Mouse (Mus musculus): ENCODE data around the gene Sf3b6. TPM values are rescaled to one million over a fixed set of nuclear protein-coding genes. Genes with fewer than 3 reads are reported as not detected.
"Not testable (repeated sequence)": the region's sequence is repeated elsewhere in the genome, so short reads cannot be mapped to it uniquely, and the experiment has no call there.

Sf3b6 gene
- not detected in 2 replicates for polyA plus RNA-seq (2012; ENCODE audit: insufficient read depth, insufficient read length, low replicate concordance, missing spikeins)

DNA sequence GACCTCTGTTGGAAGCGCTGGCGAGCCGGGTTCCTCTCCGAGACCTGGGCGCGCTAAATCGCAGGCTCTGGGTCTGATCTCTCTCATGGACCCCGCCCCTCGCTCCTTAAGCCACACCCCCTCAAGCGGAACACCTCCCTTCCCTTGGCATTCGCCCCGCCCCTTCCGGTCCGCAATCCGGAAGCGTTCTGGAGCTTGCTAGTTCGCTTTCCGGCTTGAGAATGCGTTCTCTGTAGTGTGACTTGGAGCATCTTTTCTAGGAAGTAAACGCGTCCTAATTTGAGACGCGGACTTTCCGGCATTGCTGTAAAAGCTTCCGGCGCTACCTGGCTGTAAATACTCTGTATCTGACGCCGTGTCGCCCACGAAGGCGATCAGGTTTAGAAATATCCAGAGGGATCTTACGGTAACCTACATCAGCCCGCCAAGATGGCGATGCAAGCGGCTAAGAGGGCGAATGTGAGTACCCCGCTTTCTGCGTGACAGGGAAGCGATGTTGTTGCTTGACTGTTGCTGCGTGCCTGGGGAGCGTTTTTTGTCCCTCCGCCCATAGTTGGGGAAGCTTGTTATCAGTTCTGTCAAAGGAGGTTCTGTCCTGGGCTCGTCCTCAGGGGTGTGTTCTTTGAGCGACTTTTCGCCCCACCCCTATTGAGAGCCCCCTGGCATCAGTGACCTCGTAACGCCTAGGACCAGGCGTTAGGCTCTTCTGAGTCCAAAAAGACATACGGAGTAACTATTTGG is at the start of gene Sf3b6:
Sf3b6 (plus strand) TSS at position 184 of the 741 bp plus-strand sequence.
- Histone ChIP-seq H3K27ac (ENCODE audit: insufficient read depth, low read depth, low read length) (peak within 1 kb of the TSS; percentile 40; the same call in 1 of the 2 replicates), H3K4me3 (ENCODE audit: insufficient read depth, low read depth, low read length) (peak within 1 kb of the TSS; percentile 97), H3K4me1 (ENCODE audit: control insufficient read depth, insufficient read depth, low read length) (peaks cover 4% of the 10 kb centered on the region)
- under 1% methylated on average over 49 of the region's 49 CpGs for whole genome bisulfite sequencing
- no peak for TF ChIP-seq CTCF (IDR thresholded peaks at IDR 0.05; ENCODE audit: insufficient read depth, low read depth, low read length)
- peak; percentile 82 for TF ChIP-seq POLR2A (IDR thresholded peaks at IDR 0.05; ENCODE audit: insufficient read depth, low read depth, low read length)

DNA sequence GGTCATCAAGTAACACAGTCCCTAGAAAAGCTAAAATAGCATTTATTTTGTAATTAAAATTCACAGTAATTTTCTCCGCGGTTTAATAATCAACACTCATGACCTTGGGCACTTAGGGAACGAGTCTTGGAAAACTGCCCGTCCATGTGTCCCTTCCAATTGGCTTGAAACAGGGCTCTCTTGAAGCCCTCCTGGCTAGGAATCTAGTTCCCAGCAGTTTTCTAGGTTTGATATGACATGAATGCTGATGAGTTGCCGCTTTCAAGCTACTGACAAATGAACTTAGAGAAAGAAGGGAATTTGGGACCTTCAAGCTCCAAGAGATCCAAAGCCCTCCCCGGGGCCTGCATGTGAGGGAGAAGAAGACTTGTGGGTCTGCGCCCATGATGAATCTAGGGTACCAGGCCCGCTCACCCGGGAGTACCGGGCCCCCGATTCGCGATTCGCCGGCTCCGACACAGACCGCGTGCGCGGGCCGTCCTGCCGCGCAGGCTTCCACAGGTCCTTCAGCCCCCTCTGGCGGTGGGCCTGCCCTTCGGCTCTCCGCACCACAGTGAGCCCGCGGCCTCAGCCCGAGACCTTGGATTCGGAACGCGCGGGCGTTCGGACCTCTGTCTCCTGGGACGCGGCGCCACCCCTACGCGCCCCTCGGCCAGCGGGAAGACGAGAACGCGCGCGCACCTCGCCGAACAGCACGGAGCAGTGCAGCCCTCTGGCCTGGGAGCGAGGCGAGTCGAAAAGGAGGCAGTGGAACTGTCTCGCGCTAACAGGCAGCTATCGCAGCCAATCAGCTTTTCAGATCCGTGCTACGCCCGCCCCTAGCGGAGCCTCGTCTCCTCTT is 48.6 kb upstream of the Sf3b6 start, which contains the start of the genes Pfn4 and Fam228b:
Pfn4 (plus strand) TSS at position 531 of the 841 bp plus-strand sequence.
Fam228b (minus strand) TSS at position 776 of the 841 bp plus-strand sequence.
- H3K27ac ChIP-seq (ENCODE audit: insufficient read depth, low read depth, low read length): peak within 1 kb of the TSS; percentile 91
- 2% methylated on average over 61 of the region's 61 CpGs for WGBS
- peak; percentile 97 for TF ChIP-seq CTCF (IDR thresholded peaks at IDR 0.05; ENCODE audit: insufficient read depth, low read depth, low read length)
- TF ChIP-seq POLR2A (IDR thresholded peaks at IDR 0.05; ENCODE audit: insufficient read depth, low read depth, low read length): peak; percentile 70; the same call in 1 of the 2 replicates

DNA sequence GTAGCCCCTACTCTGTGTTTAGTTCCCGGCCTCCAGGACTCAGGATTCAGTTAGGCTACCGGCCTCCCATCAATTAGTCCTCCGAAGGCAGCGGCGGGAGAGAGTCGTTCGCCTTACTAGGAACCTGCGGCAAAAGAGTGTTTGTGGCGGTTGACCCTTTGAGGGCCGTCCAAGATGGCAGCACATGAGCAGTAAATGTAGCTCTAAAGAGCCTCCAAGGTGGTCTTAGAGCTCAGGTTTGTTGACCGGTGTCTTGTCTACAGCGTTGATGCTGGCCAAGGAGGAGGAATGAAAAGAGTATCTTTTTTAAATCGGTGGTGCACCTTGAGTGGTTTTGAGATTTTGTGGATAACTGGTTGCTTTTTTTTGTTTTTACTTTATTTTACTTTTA is 48.0 kb upstream of the Sf3b6 start:
- Histone ChIP-seq H3K4me1 (ENCODE audit: control insufficient read depth, insufficient read depth, low read length) (no peaks in the 10 kb centered on the region), H3K27ac (ENCODE audit: insufficient read depth, low read depth, low read length) (peak overlapping the region; percentile 61), H3K4me3 (ENCODE audit: insufficient read depth, low read depth, low read length) (peak overlapping the region; percentile 67)
- 15% methylated on average over 13 of the region's 13 CpGs for WGBS
- TF ChIP-seq POLR2A (IDR thresholded peaks at IDR 0.05; ENCODE audit: insufficient read depth, low read depth, low read length) (no peak), CTCF (IDR thresholded peaks at IDR 0.05; ENCODE audit: insufficient read depth, low read depth, low read length) (no peak)

More for the DNA sequence above, 48.6 kb upstream of the Sf3b6 start, which contains the start of the genes Pfn4 and Fam228b:
- no peaks in the 10 kb centered on the region for H3K4me1 ChIP-seq (ENCODE audit: control insufficient read depth, insufficient read depth, low read length)
- peak within 1 kb of the TSS; percentile 67 for H3K4me3 ChIP-seq (ENCODE audit: insufficient read depth, low read depth, low read length)

DNA sequence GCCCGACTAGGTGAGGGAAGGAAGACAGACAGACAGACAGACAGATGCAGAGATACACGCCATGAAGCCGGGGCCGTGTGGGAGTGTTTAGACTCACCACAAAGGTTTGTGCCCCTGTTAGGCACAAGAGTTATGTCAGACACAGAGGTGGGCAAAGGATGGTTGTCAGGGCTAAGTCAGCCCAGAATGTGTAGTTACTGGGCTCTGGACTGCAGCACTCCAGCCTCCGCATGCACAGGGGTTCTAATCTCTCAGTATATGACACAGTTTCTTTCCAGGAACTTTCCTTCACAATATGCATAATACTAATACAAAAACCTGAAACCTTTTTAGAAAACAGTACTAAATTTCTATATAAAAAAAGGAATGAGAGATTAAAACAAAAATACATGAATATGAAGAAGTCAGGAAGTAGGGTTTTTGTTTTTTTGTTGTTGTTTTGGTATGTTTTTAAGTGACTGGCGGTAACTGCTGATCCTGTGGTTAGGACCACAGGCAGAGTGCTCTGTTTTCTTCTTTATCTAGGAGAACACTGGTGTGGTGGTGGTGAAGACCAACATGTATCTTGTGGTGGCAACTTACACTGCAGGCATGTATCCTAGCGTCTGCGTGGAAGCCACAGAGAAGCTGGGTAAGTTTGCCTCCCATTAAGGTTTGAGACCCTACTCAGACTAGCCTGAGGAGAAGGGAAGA is 42.3 kb upstream of the Sf3b6 start:
- Histone ChIP-seq H3K4me1 (ENCODE audit: control insufficient read depth, insufficient read depth, low read length) (no peaks in the 10 kb centered on the region), H3K27ac (ENCODE audit: insufficient read depth, low read depth, low read length) (no peak overlapping the region), H3K4me3 (ENCODE audit: insufficient read depth, low read depth, low read length) (no peak overlapping the region)
- WGBS: 92% methylated on average over 8 of the region's 8 CpGs
- TF ChIP-seq POLR2A (IDR thresholded peaks at IDR 0.05; ENCODE audit: insufficient read depth, low read depth, low read length): no peak
- no peak for TF ChIP-seq CTCF (IDR thresholded peaks at IDR 0.05; ENCODE audit: insufficient read depth, low read depth, low read length)

DNA sequence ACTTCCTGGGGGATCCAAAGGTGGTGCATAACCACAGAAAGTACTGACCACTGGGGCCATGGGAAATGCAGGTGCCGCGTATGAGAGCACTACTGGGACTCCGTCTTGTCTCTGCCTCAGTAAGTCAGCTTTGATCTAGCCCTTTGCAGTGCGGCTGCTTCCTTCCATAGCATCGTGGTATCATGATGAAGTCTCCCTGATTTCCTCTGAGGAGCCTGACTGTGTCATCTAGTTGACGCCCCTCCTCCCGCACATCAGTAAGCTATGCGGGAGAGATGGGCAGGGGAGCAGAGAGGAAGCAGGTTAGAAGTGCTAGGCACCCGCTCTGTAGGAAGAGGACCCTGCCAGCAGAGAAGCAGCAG is 41.8 kb upstream of the Sf3b6 start:
- 91% methylated on average over 9 of the region's 9 CpGs for WGBS
- H3K27ac ChIP-seq (ENCODE audit: insufficient read depth, low read depth, low read length): no peak overlapping the region
- TF ChIP-seq CTCF (IDR thresholded peaks at IDR 0.05; ENCODE audit: insufficient read depth, low read depth, low read length) (no peak), POLR2A (IDR thresholded peaks at IDR 0.05; ENCODE audit: insufficient read depth, low read depth, low read length) (no peak)
- H3K4me1 ChIP-seq (ENCODE audit: control insufficient read depth, insufficient read depth, low read length): no peaks in the 10 kb centered on the region
- no peak overlapping the region for H3K4me3 ChIP-seq (ENCODE audit: insufficient read depth, low read depth, low read length)

DNA sequence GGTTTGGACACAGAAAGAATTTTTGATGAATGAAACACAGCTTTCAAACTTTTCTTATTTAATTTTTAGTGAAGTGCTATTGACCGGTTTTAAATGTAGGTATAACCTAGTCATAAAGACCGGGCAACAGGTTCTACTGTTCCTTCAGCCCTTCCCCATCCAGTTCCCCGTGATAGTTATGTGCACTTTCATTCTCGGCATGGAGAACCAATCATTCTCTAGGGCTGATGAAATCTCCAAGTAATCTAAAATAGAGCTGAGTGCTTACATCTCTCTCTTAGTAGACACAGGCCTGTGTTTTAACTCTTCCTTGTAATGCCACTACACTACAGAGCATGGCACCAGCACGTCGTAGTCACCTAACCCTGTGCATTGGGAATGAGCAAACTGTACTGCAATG is 39.6 kb upstream of the Sf3b6 start:
- H3K4me3 ChIP-seq (ENCODE audit: insufficient read depth, low read depth, low read length): no peak overlapping the region
- WGBS: 90% methylated on average over 6 of the region's 6 CpGs
- H3K4me1 ChIP-seq (ENCODE audit: control insufficient read depth, insufficient read depth, low read length): no peaks in the 10 kb centered on the region
- H3K27ac ChIP-seq (ENCODE audit: insufficient read depth, low read depth, low read length): no peak overlapping the region
- TF ChIP-seq CTCF (IDR thresholded peaks at IDR 0.05; ENCODE audit: insufficient read depth, low read depth, low read length) (no peak), POLR2A (IDR thresholded peaks at IDR 0.05; ENCODE audit: insufficient read depth, low read depth, low read length) (no peak)

DNA sequence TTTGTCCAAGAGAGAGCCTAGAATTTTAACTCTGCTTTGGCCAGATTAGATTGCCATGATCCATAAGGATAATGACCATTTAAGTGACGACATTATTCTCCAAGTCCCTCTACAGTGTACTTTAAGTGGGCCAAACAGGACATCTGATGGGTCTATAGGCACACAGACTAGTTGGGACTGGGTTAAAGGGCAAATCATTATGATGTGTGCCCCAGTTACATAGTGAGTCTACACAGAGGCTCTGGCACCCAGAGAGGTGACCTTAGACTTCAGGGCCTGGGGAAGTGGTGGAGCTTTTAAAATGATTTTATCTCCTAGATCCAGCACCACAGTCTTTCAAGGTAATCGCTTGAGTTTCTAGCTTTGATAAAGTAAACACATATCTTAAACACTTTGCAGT is 37.1 kb upstream of the Sf3b6 start:
- TF ChIP-seq CTCF (IDR thresholded peaks at IDR 0.05; ENCODE audit: insufficient read depth, low read depth, low read length) (no peak), POLR2A (IDR thresholded peaks at IDR 0.05; ENCODE audit: insufficient read depth, low read depth, low read length) (no peak)
- H3K4me3 ChIP-seq (ENCODE audit: insufficient read depth, low read depth, low read length): no peak overlapping the region
- H3K4me1 ChIP-seq (ENCODE audit: control insufficient read depth, insufficient read depth, low read length): no peaks in the 10 kb centered on the region
- 79% methylated on average over 2 of the region's 2 CpGs for WGBS
- no peak overlapping the region for H3K27ac ChIP-seq (ENCODE audit: insufficient read depth, low read depth, low read length)

DNA sequence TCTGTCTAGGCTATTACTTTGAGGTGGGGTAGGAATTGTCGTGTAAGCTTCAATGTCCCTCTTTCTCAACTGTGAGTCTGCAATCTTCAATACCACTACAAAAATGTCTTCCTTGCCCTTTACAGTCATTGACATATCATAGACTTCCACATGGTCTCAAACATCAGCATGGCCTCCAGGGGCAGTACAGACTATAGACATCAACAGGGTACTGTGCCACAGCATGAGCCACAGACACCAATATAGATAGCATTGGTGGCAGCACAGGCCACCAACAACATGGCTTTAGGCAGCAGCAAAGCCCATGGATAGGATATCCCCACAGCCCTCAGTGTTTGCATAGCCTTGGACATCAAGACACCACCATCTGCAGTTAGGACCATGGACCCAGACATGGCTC is 36.1 kb upstream of the Sf3b6 start:
- TF ChIP-seq POLR2A (IDR thresholded peaks at IDR 0.05; ENCODE audit: insufficient read depth, low read depth, low read length): no peak
- no peak for TF ChIP-seq CTCF (IDR thresholded peaks at IDR 0.05; ENCODE audit: insufficient read depth, low read depth, low read length)
- no peak overlapping the region for H3K27ac ChIP-seq (ENCODE audit: insufficient read depth, low read depth, low read length)
- no peaks in the 10 kb centered on the region for H3K4me1 ChIP-seq (ENCODE audit: control insufficient read depth, insufficient read depth, low read length)
- H3K4me3 ChIP-seq (ENCODE audit: insufficient read depth, low read depth, low read length): no peak overlapping the region
- WGBS: 86% methylated on average over 1 of the region's 1 CpGs

DNA sequence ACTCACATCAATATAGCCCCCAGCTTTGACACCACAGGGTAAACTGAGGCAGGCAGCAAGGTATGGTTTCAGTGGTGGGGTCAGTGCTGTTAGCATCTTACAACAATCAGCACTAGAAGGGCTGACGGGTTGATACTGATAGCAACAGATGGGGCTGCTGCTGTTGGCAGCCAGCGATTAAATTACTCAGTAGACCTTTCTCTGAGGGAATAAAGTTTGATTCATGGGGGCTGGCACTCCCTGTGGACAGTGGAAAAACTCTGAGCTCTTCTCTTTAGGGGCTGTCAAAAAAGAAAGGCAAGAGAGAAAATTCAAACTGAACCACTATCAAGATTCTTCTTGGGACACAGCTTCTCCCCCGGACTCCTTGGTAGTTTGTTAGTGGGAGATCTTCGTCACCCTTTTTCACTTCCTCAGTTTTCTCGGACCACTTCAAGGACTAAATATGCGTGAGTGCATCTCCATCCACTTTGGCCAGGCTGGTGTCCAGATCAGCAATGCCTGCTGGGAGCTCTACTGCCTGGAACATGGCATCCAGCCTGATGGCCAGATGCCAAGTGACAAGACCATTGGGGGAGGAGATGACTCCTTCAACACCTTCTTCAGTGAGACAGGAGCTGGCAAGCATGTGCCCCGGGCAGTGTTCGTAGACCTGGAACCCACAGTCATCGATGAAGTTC is 35.5 kb upstream of the Sf3b6 start:
- H3K4me3 ChIP-seq (ENCODE audit: insufficient read depth, low read depth, low read length); H3K4me1 ChIP-seq (ENCODE audit: control insufficient read depth, insufficient read depth, low read length): not testable (repeated sequence)
- 78% methylated on average over 9 of the region's 9 CpGs for WGBS

More for the DNA sequence above, 35.5 kb upstream of the Sf3b6 start:
- not testable (repeated sequence) for H3K27ac ChIP-seq (ENCODE audit: insufficient read depth, low read depth, low read length)
